Mouse (Mus musculus) T-cell, adult 2 months (primary cell): ENCODE data around the gene Olfr601.
"Not testable (repeated sequence)": the region's sequence is repeated elsewhere in the genome, so short reads cannot be mapped to it uniquely, and the experiment has no call there.

Experiments
- DNase-seq: peaks from one replicate; pipeline ENCODE4 v3.0.0; 2022; ENCODE audit warnings: low spot score

Olfr601 gene

DNA sequence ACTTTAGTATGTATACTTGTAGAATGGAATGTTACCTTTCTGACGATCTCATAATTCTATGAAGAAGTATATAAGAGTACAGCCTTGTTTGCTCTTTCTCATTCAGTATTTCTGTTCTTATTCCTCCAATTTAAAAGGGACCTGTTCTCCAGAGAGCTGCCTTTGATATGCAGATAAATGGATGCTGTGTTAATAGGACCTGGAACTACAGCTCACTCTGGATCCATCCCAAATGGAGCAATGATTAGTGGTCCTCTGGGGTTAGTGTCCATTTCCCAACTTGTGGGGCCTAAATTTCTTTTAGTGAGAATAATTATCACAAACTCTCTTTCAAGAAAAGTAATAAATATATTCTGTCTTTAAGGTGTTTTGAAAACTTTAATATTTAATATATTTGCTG is at the start of gene Olfr601:
Gene Olfr601 (minus strand): TSS at position 101 of the 400 bp plus-strand sequence.
- DNase-seq = no peak

DNA sequence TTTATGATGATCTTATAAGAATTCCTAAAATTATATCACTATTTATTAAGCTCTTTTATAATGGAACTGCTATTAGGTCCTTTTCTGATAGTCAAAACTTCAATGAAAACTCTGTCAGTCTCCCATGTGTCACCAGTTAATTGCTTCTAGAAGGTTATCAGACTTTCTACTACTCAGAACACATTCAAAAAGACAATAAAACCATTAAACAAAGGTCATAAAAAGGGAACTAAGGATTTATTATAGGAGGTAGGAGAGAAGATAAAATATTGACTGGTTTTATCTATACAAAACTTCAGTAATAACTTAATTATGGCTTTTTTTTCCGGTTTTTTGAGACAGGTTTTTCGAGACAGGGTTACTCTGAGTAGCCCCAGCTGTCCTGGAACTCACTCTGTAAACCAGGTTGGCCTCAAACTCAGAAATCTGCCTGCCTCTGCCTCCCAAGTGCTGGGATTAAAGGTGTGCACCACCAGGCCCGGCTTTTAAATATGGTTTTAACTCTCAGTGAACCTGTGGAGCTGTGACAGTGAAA is 44.1 kb upstream of the Olfr601 start:
- not testable (repeated sequence) for DNase-seq

DNA sequence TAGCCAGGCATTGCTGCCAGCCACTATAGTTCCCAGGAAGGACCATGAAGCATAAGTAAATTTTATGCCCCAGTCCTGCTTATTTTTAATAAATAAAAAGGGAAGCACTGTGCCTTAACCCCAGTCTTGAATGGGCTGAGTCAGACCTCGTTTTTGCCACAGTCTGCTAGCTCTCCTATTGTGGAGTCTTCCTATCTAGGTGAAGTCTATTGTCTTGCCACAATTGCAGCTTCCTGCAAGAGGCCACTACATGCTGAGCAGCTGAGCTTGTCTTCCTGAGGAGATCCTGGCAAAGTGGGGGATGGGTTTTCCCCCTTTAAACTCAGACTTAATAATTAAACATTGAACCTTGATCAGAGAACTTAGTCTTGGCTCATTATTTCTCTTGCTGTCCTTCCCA is 36.5 kb upstream of the Olfr601 start:
- DNase-seq = no peak

DNA sequence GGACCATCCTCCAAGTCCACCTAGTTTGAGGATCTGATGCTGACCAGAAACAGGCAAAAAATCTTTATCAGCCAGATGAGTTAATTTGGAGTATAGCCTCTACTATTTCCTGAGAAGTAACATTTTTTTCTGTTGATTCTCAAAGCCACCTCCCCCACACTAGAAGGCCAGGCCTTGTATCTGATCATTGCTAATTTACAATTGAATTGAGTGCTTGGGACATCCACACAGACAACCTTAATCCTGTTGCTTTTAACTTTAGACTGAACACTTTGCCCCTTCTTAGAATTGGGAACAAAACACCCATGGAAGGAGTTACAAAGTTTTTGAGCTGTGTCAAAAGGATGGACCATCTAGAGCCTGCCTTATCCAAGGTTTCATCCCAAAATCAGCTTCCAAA is 35.3 kb upstream of the Olfr601 start:
- DNase-seq = no peak

DNA sequence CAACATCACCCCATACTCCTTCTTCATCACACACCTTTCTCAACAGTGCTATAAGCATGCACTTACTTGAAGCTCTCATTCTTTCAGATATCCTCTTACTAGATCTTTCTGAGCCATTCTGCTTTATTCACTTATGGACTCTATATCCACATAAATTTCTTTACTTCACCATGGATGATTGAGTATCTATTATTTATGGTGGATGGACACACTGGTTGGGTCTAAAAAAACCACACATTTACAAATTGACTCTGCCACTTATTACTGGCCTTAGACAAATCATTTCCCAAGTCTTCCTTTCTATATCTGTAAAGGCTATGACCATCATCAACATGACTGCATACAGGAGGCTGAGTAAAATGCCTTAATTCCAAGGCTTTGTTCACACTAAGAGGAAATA is 23.6 kb upstream of the Olfr601 start, which contains the start of gene Olfr603:
Gene Olfr603 (minus strand): TSS at position 101 of the 400 bp plus-strand sequence.
- no peak for DNase-seq

DNA sequence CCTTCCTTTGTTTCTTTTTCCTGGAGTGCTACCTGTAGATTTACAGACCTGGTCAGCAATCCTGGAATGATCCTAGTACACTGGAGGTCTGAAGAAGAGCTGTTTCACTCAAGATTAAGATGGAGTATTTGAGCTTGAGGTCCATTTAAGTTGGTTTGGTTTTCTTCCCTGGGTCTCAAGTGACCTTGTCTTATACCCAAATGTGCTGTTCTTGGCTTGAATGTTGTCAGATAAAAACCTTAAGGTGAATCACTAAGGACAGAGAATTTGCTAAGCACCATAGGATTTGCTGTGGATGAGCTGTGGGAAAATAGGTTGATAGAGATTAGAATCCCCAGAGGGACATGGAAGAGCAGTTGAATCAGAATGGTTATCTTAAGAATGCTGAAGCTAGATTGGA is 12.9 kb downstream of the Olfr601 start, which contains the start of gene Olfr600:
Gene Olfr600 (minus strand): TSS at position 101 of the 400 bp plus-strand sequence.
- no peak for DNase-seq

DNA sequence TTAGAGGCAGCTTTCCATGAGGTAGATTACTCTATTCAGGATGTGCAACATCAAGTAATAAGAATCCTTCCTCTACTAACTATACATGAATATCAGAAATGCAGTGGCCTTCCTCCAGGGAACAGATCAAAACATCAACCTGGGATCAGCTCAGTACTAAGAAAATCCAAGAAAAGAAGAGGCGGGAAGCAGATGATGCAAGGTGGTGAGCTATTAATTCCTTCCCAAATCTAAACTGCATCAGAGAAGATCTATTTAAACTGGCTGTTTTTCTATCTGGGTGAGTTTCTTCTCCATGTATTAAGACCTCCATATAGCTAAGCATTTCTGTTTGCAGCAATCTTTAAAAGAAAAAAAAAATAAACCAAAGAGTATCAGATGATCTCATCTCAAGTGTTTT is 26.8 kb downstream of the Olfr601 start, which contains the start of gene Olfr599:
Gene Olfr599 (plus strand): TSS at position 301 of the 400 bp plus-strand sequence.
- DNase-seq = no peak

DNA sequence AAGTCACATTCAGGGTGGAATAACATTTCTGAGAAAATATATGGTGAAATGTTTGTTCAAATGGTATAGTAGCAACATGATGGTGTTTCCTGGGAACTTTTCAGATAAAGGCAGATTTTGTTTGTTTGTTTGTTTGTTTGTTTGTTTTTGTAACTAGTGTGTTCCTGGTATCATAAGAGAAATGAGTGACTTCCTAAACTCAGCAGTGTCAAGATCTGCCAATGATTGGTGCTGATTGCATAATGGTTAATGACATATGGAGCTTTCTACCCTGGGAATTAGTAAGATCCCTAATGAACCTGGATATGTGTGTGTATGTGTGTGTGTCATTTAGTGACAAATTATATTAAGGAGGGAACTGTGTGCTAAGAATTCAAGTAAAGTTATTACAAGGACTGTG is 39.2 kb downstream of the Olfr601 start, which contains the start of gene Olfr598:
Gene Olfr598 (plus strand): TSS at position 301 of the 400 bp plus-strand sequence.
- DNase-seq = no peak

DNA sequence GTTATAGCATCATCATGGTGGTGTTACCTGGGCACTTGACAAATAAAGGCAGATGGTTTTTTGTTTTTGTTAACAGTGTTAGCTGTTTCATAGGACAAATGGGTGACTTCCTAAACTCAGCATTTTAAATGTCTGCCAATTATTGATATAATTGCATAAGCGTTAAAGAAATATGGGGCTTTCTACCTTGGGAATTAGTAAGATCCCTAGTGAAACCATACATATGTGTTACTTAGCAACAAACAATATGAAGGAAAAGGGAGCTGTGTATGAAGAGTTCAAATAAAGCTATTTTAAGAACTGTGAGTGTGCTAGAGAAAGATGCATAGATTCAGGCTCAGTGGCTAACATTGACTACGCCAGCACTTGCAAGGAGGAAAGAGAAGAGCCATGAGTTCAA is 46.4 kb downstream of the Olfr601 start, which contains the start of gene Olfr597:
Gene Olfr597 (plus strand): TSS at position 301 of the 400 bp plus-strand sequence.
- not testable (repeated sequence) for DNase-seq
